Mouse (Mus musculus) lung, postnatal 0 days (tissue): Measurements from ENCODE around the gene Plcb1.

Source experiments
- CTCF ChIP-seq: IDR thresholded peaks from 2 replicates; pipeline ENCODE4 v1.5.1; 2016; ENCODE audit warnings: antibody characterized with exemption, mild to moderate bottlenecking
- EP300 ChIP-seq: IDR thresholded peaks from 2 replicates; pipeline ENCODE4 v1.6.1; 2016; ENCODE audit warnings: antibody characterized with exemption, mild to moderate bottlenecking, control low read depth

DNA sequence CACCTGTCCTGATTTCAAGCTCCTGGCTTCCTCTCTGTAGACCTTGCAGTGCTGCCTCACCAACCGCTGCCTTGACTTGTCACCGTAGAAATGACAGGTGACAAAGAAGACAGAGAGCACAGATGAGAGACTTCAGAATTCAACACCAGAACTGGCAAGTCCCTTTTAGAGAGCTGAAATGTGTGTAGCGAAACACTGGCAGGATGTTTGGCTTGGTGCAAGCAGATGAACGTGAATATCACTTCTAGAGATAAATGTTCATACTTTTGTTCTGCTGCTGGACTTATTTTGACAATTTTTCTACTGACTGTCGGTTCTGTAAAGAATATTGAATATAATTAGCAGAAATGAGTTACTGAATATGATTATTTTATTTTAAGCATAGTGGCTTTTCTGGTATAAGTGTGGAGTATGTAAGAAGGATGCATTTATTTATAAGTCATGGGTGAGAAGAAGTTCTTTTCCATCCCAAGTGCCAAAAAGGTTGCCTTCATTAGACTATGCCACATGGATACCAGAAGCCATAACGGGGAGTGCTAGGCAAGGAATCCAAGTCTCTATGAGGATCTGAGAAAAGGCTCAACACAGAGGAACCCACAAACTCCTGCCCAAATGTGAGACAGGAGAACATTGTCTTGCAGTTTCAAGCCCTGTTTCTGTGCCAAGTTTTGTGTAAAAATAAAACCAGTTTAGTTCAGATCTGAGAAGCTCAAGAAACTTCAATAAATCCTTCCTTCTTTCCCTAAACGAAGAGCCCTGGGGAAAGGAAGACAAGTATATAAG lies 31.4 kb downstream of the Plcb1 start:
- TF ChIP-seq CTCF: no peak
- no peak for TF ChIP-seq EP300
